Mouse (Mus musculus): ENCODE results near the gene Myh7.
"Not testable (repeated sequence)": the region's sequence is repeated elsewhere in the genome, so short reads cannot be mapped to it uniquely, and the experiment has no call there.

Gene Myh7

GRCm38 (mm10) chr14:55003878-55004855, 9.7 kb upstream of the Myh7 start:
- no peak for DNase-seq (ENCODE audit: low spot score in 2 of 2)

GRCm38 (mm10) chr14:55002687-55003120, 8.3 kb upstream of the Myh7 start:
- DNase-seq (ENCODE audit: low spot score in 2 of 2): no peak

GRCm38 (mm10) chr14:55001938-55002686, 7.7 kb upstream of the Myh7 start:
- no peak for DNase-seq (ENCODE audit: low spot score in 2 of 2)

- DNase-seq (ENCODE audit: low spot score in 2 of 2): no peak
Observed at GRCm38 (mm10) chr14:55001446-55001845, 7.0 kb upstream of the Myh7 start.

- DNase-seq (ENCODE audit: low spot score in 2 of 2): no peak
Observed at GRCm38 (mm10) chr14:55000814-55001213, 6.4 kb upstream of the Myh7 start.

GRCm38 (mm10) chr14:54999868-55000267, 5.4 kb upstream of the Myh7 start:
- DNase-seq (ENCODE audit: low spot score in 2 of 2): not testable (repeated sequence)

- DNase-seq (ENCODE audit: low spot score in 2 of 2): no peak
Observed at GRCm38 (mm10) chr14:54998680-54999079, 4.3 kb upstream of the Myh7 start.

GRCm38 (mm10) chr14:54997297-54997696, 2.9 kb upstream of the Myh7 start:
- no peak for DNase-seq (ENCODE audit: low spot score in 2 of 2)

GRCm38 (mm10) chr14:54996793-54997192, 2.4 kb upstream of the Myh7 start:
- DNase-seq (ENCODE audit: low spot score in 2 of 2): no peak

GRCm38 (mm10) chr14:54995457-54996138, 1.2 kb upstream of the Myh7 start:
- DNase-seq (ENCODE audit: low spot score in 2 of 2): peak; percentile 44 to 54

- DNase-seq (ENCODE audit: low spot score in 2 of 2): no peak
Observed at GRCm38 (mm10) chr14:54994869-54995186, 402 bp upstream of the Myh7 start.

GRCm38 (mm10) chr14:54993636-54994035, 790 bp downstream of the Myh7 start:
- no peak for DNase-seq (ENCODE audit: low spot score in 2 of 2)

- DNase-seq (ENCODE audit: low spot score in 2 of 2): no peak
Observed at GRCm38 (mm10) chr14:54992196-54992595, 2.2 kb downstream of the Myh7 start.

GRCm38 (mm10) chr14:54989886-54990441, 4.5 kb downstream of the Myh7 start:
- no peak for DNase-seq (ENCODE audit: low spot score in 2 of 2)

- DNase-seq (ENCODE audit: low spot score in 2 of 2): no peak
Observed at GRCm38 (mm10) chr14:54988882-54989281, 5.5 kb downstream of the Myh7 start.

GRCm38 (mm10) chr14:54988350-54988874, 6.0 kb downstream of the Myh7 start:
- DNase-seq (ENCODE audit: low spot score in 2 of 2): not testable (repeated sequence)

GRCm38 (mm10) chr14:54981934-54982333, 12.5 kb downstream of the Myh7 start:
- no peak for DNase-seq (ENCODE audit: low spot score in 2 of 2)

GRCm38 (mm10) chr14:54978664-54979063, 15.8 kb downstream of the Myh7 start:
- DNase-seq (ENCODE audit: low spot score in 2 of 2): no peak

- DNase-seq (ENCODE audit: low spot score in 2 of 2): no peak
Observed at GRCm38 (mm10) chr14:54976633-54977032, 17.8 kb downstream of the Myh7 start, which contains the start of gene Gm17428. Gm17428 (plus strand) TSS chr14:54976933.

- DNase-seq (ENCODE audit: low spot score in 2 of 2): peak; percentile 47 to 55
Observed at GRCm38 (mm10) chr14:54974068-54974791, 20.2 kb downstream of the Myh7 start.

GRCm38 (mm10) chr14:54972786-54973185, 21.6 kb downstream of the Myh7 start:
- DNase-seq (ENCODE audit: low spot score in 2 of 2): not testable (repeated sequence)

Measured in frontal cortex, postnatal 10 days (tissue).